Mouse (Mus musculus) intestine, postnatal 0 days (tissue): ENCODE data around the gene Abcc12. TPM values are rescaled to one million over a fixed set of nuclear protein-coding genes. Genes with fewer than 3 reads are reported as not detected.

ENCODE experiments used
- ATAC-seq: fragments of 200-750 bp; cut with Nextera tagmentation; 2 replicates; pipeline ENCODE4 v1.8.0; 2017; ENCODE audit warnings: mild to moderate bottlenecking, moderate TSS enrichment, moderate library complexity
- H3K27ac ChIP-seq: fragments of 300-500 bp; sonication (generic); 2 replicates; pipeline ENCODE4 v1.5.1; 2014; ENCODE audit warnings: mild to moderate bottlenecking, low read depth, low read length, moderate library complexity
- H3K27me3 ChIP-seq: fragments of 300-500 bp; sonication (generic); replicated peaks from 2 replicates; pipeline ENCODE4 v1.6.1; 2014; ENCODE audit warnings: low read length, mixed read lengths; ENCODE audit not compliant: control insufficient read depth, insufficient read depth
- H3K36me3 ChIP-seq: fragments of 300-500 bp; sonication (generic); 2 replicates; pipeline ENCODE4 v1.6.1; 2014; ENCODE audit warnings: mild to moderate bottlenecking, moderate library complexity; ENCODE audit not compliant: control insufficient read depth, insufficient read depth
- H3K4me1 ChIP-seq: fragments of 300-500 bp; sonication (generic); replicated peaks from 2 replicates; pipeline ENCODE4 v1.6.1; 2014; ENCODE audit warnings: antibody characterized with exemption, low read length, mixed read lengths; ENCODE audit not compliant: control insufficient read depth, insufficient read depth
- H3K4me2 ChIP-seq: fragments of 300-500 bp; sonication (generic); replicated peaks from 2 replicates; pipeline ENCODE4 v1.6.1; 2014; ENCODE audit warnings: low read depth, mild to moderate bottlenecking, moderate library complexity
- H3K4me3 ChIP-seq: fragments of 300-500 bp; sonication (generic); 2 replicates; pipeline ENCODE4 v1.5.1; 2014; ENCODE audit warnings: low read depth, low read length
- H3K9ac ChIP-seq: fragments of 300-500 bp; sonication (generic); 2 replicates; pipeline ENCODE4 v1.6.1; 2014; ENCODE audit warnings: mild to moderate bottlenecking, low read depth, low read length
- H3K9me3 ChIP-seq: fragments of 300-500 bp; sonication (generic); 2 replicates; pipeline ENCODE4 v1.6.1; 2016; ENCODE audit warnings: mixed run types; ENCODE audit not compliant: control insufficient read depth
- CTCF ChIP-seq: sonication (generic); IDR thresholded peaks from 2 replicates; pipeline ENCODE4 v1.5.1; 2016; ENCODE audit warnings: low read depth, mild to moderate bottlenecking, control low read depth, antibody characterized with exemption, moderate library complexity
- WGBS: fragments of 180-500 bp; shearing (Covaris S2); extraction: QIAGEN DNeasy Blood & Tissue Kit; methylation state at CpG from one replicate; pipeline ENCODE4 v1.1.7; 2014; 5-methylcytosine and 5-hydroxymethylcytosine counted together
- polyA plus RNA-seq: library from polyadenylated mRNA; unstranded; fragments of >200 nt; fragmentation: Nextera tagmentation; extraction: Ambion mirVana; gene quantifications from 2 replicates; pipeline ENCODE4 v1.2.1, GENCODE M21; 2015

Gene Abcc12
- polyA plus RNA-seq, 1 experiment from 2014 or later, result not detected

DNA sequence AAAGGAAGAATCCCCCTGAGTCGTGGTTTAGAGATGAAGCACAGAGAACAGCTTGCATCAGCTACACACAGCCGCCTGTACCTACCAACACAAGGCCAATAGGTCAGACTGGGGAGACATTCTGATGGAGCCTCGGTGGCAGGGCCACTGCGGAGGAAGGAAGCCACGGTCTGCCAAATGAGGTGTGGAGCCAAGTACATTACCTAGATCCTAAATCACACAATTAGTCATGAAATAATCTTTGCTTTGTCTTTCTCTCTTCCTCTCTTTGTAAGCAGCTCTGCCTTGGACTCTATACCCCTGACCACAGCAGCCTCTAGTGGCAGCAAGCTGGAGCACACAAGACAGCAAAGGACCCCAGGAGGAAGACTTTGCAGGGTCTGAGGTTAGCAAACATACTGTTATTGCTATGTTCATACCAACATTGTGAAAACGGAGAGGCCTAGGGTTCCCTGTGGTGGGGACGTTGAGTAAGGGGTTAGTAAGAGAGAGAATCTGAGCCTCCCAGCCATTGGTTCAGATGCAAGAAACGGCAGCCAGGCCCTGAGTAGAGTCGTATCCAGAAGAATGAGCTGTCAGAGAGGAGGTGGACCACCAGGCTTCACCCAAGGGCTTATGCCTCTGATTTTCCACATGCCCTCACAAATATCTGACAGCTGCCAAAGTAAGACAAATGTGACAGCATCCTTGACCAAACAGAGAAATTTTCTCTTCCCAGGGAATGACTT, 104.6 kb downstream of the Abcc12 start:
- TF ChIP-seq CTCF, result peak; percentile 86
- Histone ChIP-seq H3K4me3 (no peak overlapping the region), H3K27ac (no peak overlapping the region), H3K4me2 (no peak overlapping the region), H3K36me3 (no peaks in the 10 kb centered on the region), H3K4me1 (no peaks in the 10 kb centered on the region), H3K27me3 (no peaks in the 10 kb centered on the region), H3K9ac (no peak overlapping the region), H3K9me3 (no peaks in the 10 kb centered on the region)
- no peak for ATAC-seq
- WGBS, result 48% methylated on average over 9 of the region's 9 CpGs

- TF ChIP-seq CTCF, result no peak
- H3K9me3 ChIP-seq, result no peaks in the 10 kb centered on the region
- no peaks in the 10 kb centered on the region for H3K4me1 ChIP-seq
- H3K4me3 ChIP-seq, result no peak overlapping the region
- ATAC-seq, result no peak
- H3K36me3 ChIP-seq, result no peaks in the 10 kb centered on the region
- no peaks in the 10 kb centered on the region for H3K27me3 ChIP-seq
- 78% methylated on average over 4 of the region's 4 CpGs for WGBS
- no peak overlapping the region for H3K9ac ChIP-seq
- no peak overlapping the region for H3K4me2 ChIP-seq
- no peak overlapping the region for H3K27ac ChIP-seq
These were observed 106.0 kb downstream of the Abcc12 start for GRCm38 (mm10) chr8:86474461-86474860.

GRCm38 (mm10) chr8:86473121-86473520, 107.4 kb downstream of the Abcc12 start:
- Histone ChIP-seq H3K36me3 (no peaks in the 10 kb centered on the region), H3K4me2 (no peak overlapping the region), H3K27me3 (no peaks in the 10 kb centered on the region), H3K9ac (no peak overlapping the region), H3K4me3 (no peak overlapping the region), H3K27ac (no peak overlapping the region), H3K4me1 (no peaks in the 10 kb centered on the region), H3K9me3 (no peaks in the 10 kb centered on the region)
- ATAC-seq, result no peak
- no peak for TF ChIP-seq CTCF
- 79% methylated on average over 6 of the region's 6 CpGs for WGBS

- no peak for TF ChIP-seq CTCF
These were observed 109.8 kb downstream of the Abcc12 start for GRCm38 (mm10) chr8:86470717-86471116.

DNA sequence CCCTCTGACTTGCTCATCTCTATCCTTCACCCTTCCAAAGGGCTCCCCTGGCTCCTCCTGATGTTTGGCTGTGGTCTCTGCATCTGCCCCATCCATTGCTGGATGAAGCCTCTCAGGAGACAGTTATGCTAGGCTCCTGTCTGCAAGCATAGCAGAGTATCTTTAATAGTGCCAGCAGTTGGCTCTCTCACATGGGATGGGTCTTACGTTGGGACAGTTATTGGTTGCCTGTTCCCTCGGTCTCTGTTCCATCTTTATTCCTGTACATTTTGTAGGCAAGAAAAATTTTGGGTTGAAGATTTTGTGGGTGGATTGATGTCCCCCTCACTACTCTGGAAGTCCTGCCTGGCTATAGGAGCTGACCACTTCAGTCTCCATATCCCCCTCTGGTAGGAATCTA, 117.3 kb downstream of the Abcc12 start:
- no peak overlapping the region for H3K9ac ChIP-seq
- no peak overlapping the region for H3K4me2 ChIP-seq
- no peaks in the 10 kb centered on the region for H3K9me3 ChIP-seq
- no peaks in the 10 kb centered on the region for H3K36me3 ChIP-seq
- 89% methylated on average over 2 of the region's 2 CpGs for WGBS
- H3K4me1 ChIP-seq, result no peaks in the 10 kb centered on the region
- no peak for TF ChIP-seq CTCF
- no peaks in the 10 kb centered on the region for H3K27me3 ChIP-seq
- ATAC-seq, result no peak
- H3K27ac ChIP-seq, result no peak overlapping the region
- H3K4me3 ChIP-seq, result no peak overlapping the region

More at GRCm38 (mm10) chr8:86470717-86471116, 109.8 kb downstream of the Abcc12 start:
- Histone ChIP-seq H3K4me1 (no peaks in the 10 kb centered on the region), H3K4me2 (no peak overlapping the region), H3K4me3 (no peak overlapping the region), H3K36me3 (no peaks in the 10 kb centered on the region), H3K9me3 (no peaks in the 10 kb centered on the region), H3K27me3 (no peaks in the 10 kb centered on the region), H3K9ac (no peak overlapping the region), H3K27ac (no peak overlapping the region)
- ATAC-seq, result no peak
- WGBS, result 86% methylated on average over 2 of the region's 2 CpGs

DNA sequence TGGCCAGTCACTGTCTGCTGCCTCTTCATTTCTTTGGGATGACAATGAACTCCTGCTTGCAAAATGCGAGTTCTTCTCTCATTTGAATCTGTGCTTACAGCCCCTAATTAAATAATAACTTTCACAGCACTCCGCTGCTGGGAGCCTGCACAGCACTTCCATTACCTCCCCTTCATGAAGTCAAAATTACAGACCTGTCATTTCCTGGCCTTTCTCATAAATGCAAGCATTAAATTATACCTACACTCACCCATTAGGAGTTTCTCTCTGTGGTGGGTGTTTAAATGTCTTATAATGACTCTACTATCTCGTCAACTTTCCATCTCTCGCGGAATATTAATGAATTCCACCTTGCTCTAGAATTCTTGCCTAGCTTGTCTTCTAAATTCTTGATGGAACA, 120.1 kb downstream of the Abcc12 start:
- Histone ChIP-seq H3K36me3 (no peaks in the 10 kb centered on the region), H3K9ac (no peak overlapping the region), H3K4me1 (no peaks in the 10 kb centered on the region), H3K27ac (no peak overlapping the region), H3K9me3 (no peaks in the 10 kb centered on the region), H3K27me3 (no peaks in the 10 kb centered on the region), H3K4me2 (no peak overlapping the region), H3K4me3 (no peak overlapping the region)
- ATAC-seq, result no peak
- no peak for TF ChIP-seq CTCF
- WGBS, result 87% methylated on average over 5 of the region's 5 CpGs
